Mouse (Mus musculus) heart, adult 18-20 months (tissue): ENCODE results near the gene Mpped1. TPM values are rescaled to one million over a fixed set of nuclear protein-coding genes. Genes with fewer than 3 reads are reported as not detected.
A peak's percentile ranks its signal among the peaks of the same experiment; 100 is the strongest.

Experiments
- DNase-seq, 2 experiments: peaks; one replicate each; pipeline ENCODE4 v3.0.0; 2021 to 2022; ENCODE audit warnings: mixed read lengths in 1 of 2
- total RNA-seq, 2 experiments: library from RNA; stranded (reverse); gene quantifications; 2 replicates each; pipeline ENCODE4 v1.2.3; 2021

Gene Mpped1
- total RNA-seq, 2 experiments from 2014 or later: not detected

GRCm38 (mm10) chr15:83884291-83884690 lies 105.0 kb downstream of the Mpped1 start:
- no peak for DNase-seq

DNA sequence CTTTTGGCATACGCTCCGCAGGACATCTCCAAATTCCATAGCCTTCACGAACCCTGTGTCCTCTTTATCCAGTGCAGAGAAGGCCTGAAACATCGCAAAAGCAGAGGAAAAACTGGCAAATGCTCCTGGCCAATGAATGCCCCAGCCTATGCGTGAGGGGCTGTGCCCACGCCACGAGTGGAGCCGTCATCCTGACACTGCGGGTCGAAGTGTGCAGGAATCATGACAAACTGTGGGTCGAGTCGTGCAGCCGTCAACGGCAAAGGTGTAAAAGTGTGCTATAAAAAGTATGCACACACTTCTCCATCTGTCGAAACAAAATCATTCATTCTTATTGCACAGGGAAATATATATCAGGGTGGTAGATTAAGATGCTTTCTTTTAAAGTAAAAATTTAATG lies 113.6 kb downstream of the Mpped1 start:
- DNase-seq: no peak

DNA sequence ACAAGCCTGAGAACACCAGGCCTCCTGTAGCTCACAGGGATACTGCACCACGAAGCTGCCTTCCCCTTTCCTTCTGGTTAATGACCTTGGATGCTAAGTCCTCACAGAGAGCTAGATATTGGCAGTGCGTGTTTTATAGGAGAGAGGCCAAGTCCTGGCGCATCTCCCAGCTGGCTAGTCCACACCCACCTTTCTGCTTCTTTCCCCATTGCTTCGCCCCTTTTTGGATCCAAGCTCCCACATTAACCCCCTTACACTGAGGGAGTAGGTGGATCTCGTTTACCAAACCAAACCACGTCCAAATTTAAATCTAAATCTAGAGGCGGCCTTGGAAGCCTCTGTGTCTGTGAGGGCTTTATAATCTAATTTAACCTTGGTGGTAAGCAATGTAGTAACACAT lies 115.0 kb downstream of the Mpped1 start:
- DNase-seq: peak; percentile 3 to 4

- DNase-seq: no peak
Measured at GRCm38 (mm10) chr15:83896011-83896410, 116.7 kb downstream of the Mpped1 start.

- DNase-seq: no peak
Measured at GRCm38 (mm10) chr15:83897286-83897685, 118.0 kb downstream of the Mpped1 start.

DNA sequence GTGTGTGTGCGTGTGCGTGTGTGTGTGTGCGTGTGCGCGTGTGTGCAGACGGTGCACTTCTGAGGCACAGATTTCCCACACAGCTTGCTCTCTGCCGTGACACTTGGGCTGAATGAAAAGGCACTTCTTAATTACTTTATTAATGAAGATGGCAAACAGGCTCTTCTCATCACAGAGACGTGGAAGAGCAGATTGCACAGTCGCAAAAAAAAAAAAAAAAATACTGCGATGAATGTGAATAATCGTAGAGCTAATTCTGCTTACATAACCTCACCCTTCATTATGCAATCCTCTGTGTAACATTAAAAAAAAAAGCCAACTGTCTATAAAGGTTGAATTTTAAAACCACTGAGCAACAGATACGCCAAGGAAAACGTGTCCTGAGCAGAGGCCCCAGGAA lies 127.2 kb downstream of the Mpped1 start:
- no peak for DNase-seq

Other genes with a start within 250 kb of the Mpped1 start
- 10 to 100 TPM; 66.2 to 75.9 TPM for gene Tspo, start 215.9 kb upstream of the Mpped1 start, total RNA-seq
- 10 to 100 TPM; 45.0 to 47.3 TPM for gene Mcat, start 215.7 kb upstream of the Mpped1 start, total RNA-seq
- 1 to 10 TPM; 6.0 TPM for gene Ttll12, start 184.3 kb upstream of the Mpped1 start, total RNA-seq
- under 1 TPM; 0.62 to 0.72 TPM for gene Scube1, start 54.4 kb upstream of the Mpped1 start, total RNA-seq